ENCODE assay signal across 23 mouse cellular contexts in the genomic region with DNA sequence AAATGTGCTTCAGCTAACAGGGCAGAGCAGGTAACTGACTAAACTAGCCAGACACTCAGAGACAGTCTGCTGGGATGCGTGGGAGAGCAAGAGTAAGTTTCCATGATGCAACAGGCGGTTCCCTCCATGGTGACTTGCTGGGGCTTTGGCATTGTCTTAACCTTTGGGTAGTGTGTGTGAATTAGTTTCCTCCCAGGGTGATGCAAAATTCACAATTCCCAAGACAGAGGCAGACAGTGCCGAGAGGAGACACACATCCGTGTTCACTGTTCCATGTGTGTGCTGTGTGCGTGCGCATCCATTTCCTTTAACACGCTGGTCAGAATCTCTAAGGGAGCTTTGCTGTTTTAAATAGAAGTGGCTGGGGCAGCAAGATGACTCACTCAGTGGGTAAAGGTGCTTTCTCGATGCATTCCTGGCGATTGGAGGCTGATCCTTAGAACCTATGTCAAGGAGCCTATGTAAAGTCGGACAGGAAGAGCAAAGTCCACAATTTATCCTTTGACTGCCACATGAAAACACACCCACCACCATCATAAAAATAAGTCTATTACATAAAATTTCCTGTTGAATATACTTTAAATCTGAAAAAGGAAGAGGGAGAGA.
A peak's percentile ranks its signal among the peaks of the same experiment; 100 is the strongest.
DNase-seq lines count a peak whose midpoint lies in the region; ATAC-seq and TF ChIP-seq lines count a peak whose summit lies in the region.
"Had no signal": no experiment of that assay in that cellular context is flagged by ENCODE, and none has a peak within 500 bp of the region (broad histone marks: within the 10 kb centered on the region; RNA-seq: fewer than 3 reads in every experiment).

No protein-coding gene starts in this region.

- H3K4me1 ChIP-seq in intestine, postnatal 0 days (replicated peaks; ENCODE audit: control insufficient read depth, insufficient read depth, low read length), result 0 out of 2 replicates have a peak, but pooled peaks cover 3% of the 10 kb centered on the region
- no peaks in the 10 kb centered on the region for H3K4me1 ChIP-seq in forebrain, embryonic 15.5 days
- H3K4me1 ChIP-seq in forebrain, embryonic 12.5 days, result no peaks in the 10 kb centered on the region
- peaks cover 30% of the 10 kb centered on the region for H3K4me1 ChIP-seq in limb, embryonic 10.5 days
- H3K4me1 ChIP-seq: forebrain, embryonic 13.5 days had no signal

- H3K27me3 ChIP-seq in intestine, postnatal 0 days (replicated peaks; ENCODE audit: control insufficient read depth, insufficient read depth, low read length), result no peaks in the 10 kb centered on the region
- no peaks in the 10 kb centered on the region for H3K27me3 ChIP-seq in forebrain, embryonic 15.5 days
- H3K27me3 ChIP-seq in forebrain, embryonic 12.5 days, result no peaks in the 10 kb centered on the region
- no peaks in the 10 kb centered on the region for H3K27me3 ChIP-seq in limb, embryonic 10.5 days (ENCODE audit: low read depth, poor library complexity, severe bottlenecking)
- H3K27me3 ChIP-seq: embryonic facial prominence, embryonic 13.5 days; forebrain, embryonic 13.5 days; hindbrain, embryonic 12.5 days; Patski had no signal

- peak overlapping the region; percentile 54 for H3K27ac ChIP-seq in intestine, postnatal 0 days (ENCODE audit: low read depth, low read length)
- no peak overlapping the region for H3K27ac ChIP-seq in forebrain, embryonic 15.5 days (replicated peaks)
- no peak overlapping the region for H3K27ac ChIP-seq in forebrain, embryonic 12.5 days
- H3K27ac ChIP-seq in limb, embryonic 10.5 days, result no peak overlapping the region
- H3K27ac ChIP-seq: embryonic facial prominence, embryonic 13.5 days; forebrain, embryonic 13.5 days; gastrocnemius, adult 2 months; heart, embryonic 10.5 days; hindbrain, embryonic 12.5 days had no signal

- H3K9me3 ChIP-seq in intestine, postnatal 0 days (ENCODE audit: control insufficient read depth), result no peaks in the 10 kb centered on the region
- H3K9me3 ChIP-seq in forebrain, embryonic 15.5 days, result no peaks in the 10 kb centered on the region
- no peaks in the 10 kb centered on the region for H3K9me3 ChIP-seq in forebrain, embryonic 12.5 days
- H3K9me3 ChIP-seq in limb, embryonic 10.5 days (replicated peaks), result no peaks in the 10 kb centered on the region
- H3K9me3 ChIP-seq: embryonic facial prominence, embryonic 13.5 days; forebrain, embryonic 13.5 days; heart, embryonic 10.5 days; hindbrain, embryonic 12.5 days had no signal

- no peak overlapping the region for H3K9ac ChIP-seq in intestine, postnatal 0 days (ENCODE audit: low read depth, low read length)
- H3K9ac ChIP-seq in forebrain, embryonic 15.5 days (replicated peaks), result no peak overlapping the region
- no peak overlapping the region for H3K9ac ChIP-seq in forebrain, embryonic 12.5 days
- H3K9ac ChIP-seq: embryonic facial prominence, embryonic 13.5 days; forebrain, embryonic 13.5 days; hindbrain, embryonic 12.5 days had no signal

- peaks cover 5% of the 10 kb centered on the region; the same call in 1 of the 2 replicates for H3K36me3 ChIP-seq in intestine, postnatal 0 days (ENCODE audit: control insufficient read depth, insufficient read depth)
- peaks cover 5% of the 10 kb centered on the region; the same call in 1 of the 2 replicates for H3K36me3 ChIP-seq in forebrain, embryonic 15.5 days
- peaks cover 30% of the 10 kb centered on the region for H3K36me3 ChIP-seq in forebrain, embryonic 12.5 days (replicated peaks)
- H3K36me3 ChIP-seq in limb, embryonic 10.5 days, result peaks cover 91% of the 10 kb centered on the region

- peak; percentile 91 for ATAC-seq in intestine, postnatal 0 days
- no peak for ATAC-seq in forebrain, embryonic 15.5 days (replicated peaks)
- no peak for ATAC-seq in forebrain, embryonic 12.5 days (ENCODE audit: low FRiP score)
- ATAC-seq: forebrain, embryonic 13.5 days; hindbrain, embryonic 16.5 days; Patski had no signal

- TF ChIP-seq CTCF in intestine, postnatal 0 days (IDR thresholded peaks at IDR 0.05; ENCODE audit: low read depth), result no peak

- H3K4me2 ChIP-seq in intestine, postnatal 0 days (replicated peaks; ENCODE audit: low read depth), result 0 out of 2 replicates have a peak overlapping the region, but pooled peaks have one; percentile 21
- H3K4me2 ChIP-seq in forebrain, embryonic 15.5 days (replicated peaks), result no peak overlapping the region
- no peak overlapping the region for H3K4me2 ChIP-seq in forebrain, embryonic 12.5 days
- H3K4me2 ChIP-seq: embryonic facial prominence, embryonic 13.5 days; forebrain, embryonic 13.5 days; hindbrain, embryonic 12.5 days had no signal

- WGBS in intestine, postnatal 0 days, result 60% methylated on average over 10 of the region's 10 CpGs
- WGBS in forebrain, embryonic 15.5 days, result 92% methylated on average over 10 of the region's 10 CpGs
- 95% methylated on average over 10 of the region's 10 CpGs for WGBS in forebrain, embryonic 12.5 days
- 95% methylated on average over 10 of the region's 10 CpGs for WGBS in limb, embryonic 10.5 days

- peak; percentile 20 for DNase-seq in lung, postnatal 36 days
- no peak for DNase-seq in lung, postnatal 4 days
- DNase-seq in induced T-regulatory cell, adult 2 months (ENCODE audit: low read depth), result peak; percentile 49
- no peak for DNase-seq in limb, embryonic 10.5 days (ENCODE audit: low spot score)
- DNase-seq: adrenal gland, adult 8-10 months; adrenal gland, postnatal 36 days; cerebellum, adult 2 months; cerebellum, postnatal 14 days; gastrocnemius, adult 2 months; gastrocnemius, postnatal 36 days; heart, adult 18-20 months; heart, postnatal 10 days; heart, postnatal 4 days; kidney, adult 11 months had no signal

- H3K4me3 ChIP-seq in intestine, postnatal 0 days (ENCODE audit: low read depth, low read length), result no peak overlapping the region
- no peak overlapping the region for H3K4me3 ChIP-seq in forebrain, embryonic 15.5 days
- no peak overlapping the region for H3K4me3 ChIP-seq in forebrain, embryonic 12.5 days (replicated peaks)
- no peak overlapping the region for H3K4me3 ChIP-seq in limb, embryonic 10.5 days
- H3K4me3 ChIP-seq: embryonic facial prominence, embryonic 13.5 days; forebrain, embryonic 13.5 days; gastrocnemius, adult 2 months; heart, embryonic 10.5 days; hindbrain, embryonic 12.5 days had no signal

Comparison
In these comparisons a context has a peak if more than half of its experiments do, and no peak if none do; other contexts are left out.
1. DNase-seq: peak in lung, postnatal 36 days (single experiment) and induced T-regulatory cell, adult 2 months (single experiment); none in lung, postnatal 4 days (0 of 2) and limb, embryonic 10.5 days (single experiment).